Mouse (Mus musculus): ENCODE results near the gene Gm20388.
A peak's percentile ranks its signal among the peaks of the same experiment; 100 is the strongest.

- TF ChIP-seq POLR2A (IDR thresholded peaks at IDR 0.05; ENCODE audit: borderline replicate concordance, control insufficient read depth, low read depth, low read length), result peak; percentile 56; the same call in 1 of the 2 replicates
- TF ChIP-seq CTCF (IDR thresholded peaks at IDR 0.05; ENCODE audit: control insufficient read depth, insufficient read depth, low read length), result no peak
These were observed 2372.9 kb downstream of the Gm20388 start for GRCm38 (mm10) chr8:122283356-122284202.

All from bone marrow, adult 2 months (tissue).